Comparison of ENCODE assay signal across 18 mouse cellular contexts in genomic region chr17:73246926-73247325, GRCm38 (mm10).
DNase-seq lines count a peak whose midpoint lies in the region; ATAC-seq and TF ChIP-seq lines count a peak whose summit lies in the region.
"Had no signal": no experiment of that assay in that cellular context is flagged by ENCODE, and none has a peak within 500 bp of the region (broad histone marks: within the 10 kb centered on the region; RNA-seq: fewer than 3 reads in every experiment).

No protein-coding gene starts in this region.

- no peaks in the 10 kb centered on the region for H3K27me3 ChIP-seq in liver, postnatal 0 days (ENCODE audit: insufficient read depth, low read length)
- H3K27me3 ChIP-seq in liver, embryonic 11.5 days (replicated peaks; ENCODE audit: control insufficient read depth, insufficient read depth, low read length), result no peaks in the 10 kb centered on the region
- H3K27me3 ChIP-seq in CH12.LX (replicated peaks), result no peaks in the 10 kb centered on the region
- H3K27me3 ChIP-seq in spleen, adult 2 months (ENCODE audit: control insufficient read depth, insufficient read depth, low read length), result no peaks in the 10 kb centered on the region
- H3K27me3 ChIP-seq in thymus, adult 2 months (ENCODE audit: control insufficient read depth, insufficient read depth, low read length), result no peaks in the 10 kb centered on the region
- no peaks in the 10 kb centered on the region for H3K27me3 ChIP-seq in hindbrain, embryonic 16.5 days (replicated peaks; ENCODE audit: control insufficient read depth, insufficient read depth, low read length)
- H3K27me3 ChIP-seq: heart, embryonic 13.5 days; liver, embryonic 13.5 days had no signal

- H3K4me1 ChIP-seq in liver, postnatal 0 days (ENCODE audit: insufficient read depth), result peaks cover 6% of the 10 kb centered on the region; the same call in 1 of the 2 replicates
- H3K4me1 ChIP-seq in liver, embryonic 11.5 days (replicated peaks; ENCODE audit: control insufficient read depth, insufficient read depth, low read length), result peaks cover 13% of the 10 kb centered on the region
- H3K4me1 ChIP-seq in CH12.LX (ENCODE audit: control insufficient read depth in 1 of 2, insufficient read depth in 2 of 2), result peaks cover 30 to 73% of the 10 kb centered on the region in 2 experiments
- peaks cover 39% of the 10 kb centered on the region for H3K4me1 ChIP-seq in spleen, adult 2 months (ENCODE audit: control insufficient read depth, insufficient read depth, insufficient read length)
- peaks cover 11% of the 10 kb centered on the region for H3K4me1 ChIP-seq in thymus, adult 2 months (replicated peaks; ENCODE audit: control insufficient read depth, insufficient read depth, low read length)
- no peaks in the 10 kb centered on the region; the same call in 1 of the 2 replicates for H3K4me1 ChIP-seq in hindbrain, embryonic 16.5 days (ENCODE audit: control insufficient read depth, insufficient read depth, low read depth, low read length)

- no peak for TF ChIP-seq CTCF in liver, postnatal 0 days (IDR thresholded peaks at IDR 0.05; ENCODE audit: low read depth)
- TF ChIP-seq CTCF in CH12.LX (conservative IDR thresholded peaks at IDR 0.05 in 1 of 2, IDR thresholded peaks at IDR 0.05 in 1 of 2; ENCODE audit: low read depth in 2 of 2, low read length in 2 of 2), result no peak
- TF ChIP-seq CTCF in spleen, adult 2 months (IDR thresholded peaks at IDR 0.05; ENCODE audit: extremely low read depth, insufficient read depth, insufficient read length, insufficient replicate concordance), result no peak
- TF ChIP-seq CTCF in thymus, adult 2 months (IDR thresholded peaks at IDR 0.05; ENCODE audit: borderline replicate concordance, control insufficient read depth, extremely low read depth, insufficient read depth, low read length, poor library complexity), result no peak

- WGBS in liver, postnatal 0 days (ENCODE audit: insufficient replicate concordance), result 85% methylated on average over 2 of the region's 2 CpGs
- WGBS in liver, embryonic 11.5 days, result 92% methylated on average over 2 of the region's 2 CpGs
- 34% methylated on average over 2 of the region's 2 CpGs for WGBS in spleen, adult 2 months
- 48% methylated on average over 2 of the region's 2 CpGs for WGBS in thymus, adult 2 months
- 93% methylated on average over 2 of the region's 2 CpGs for WGBS in hindbrain, embryonic 16.5 days

- no peaks in the 10 kb centered on the region for H3K9me3 ChIP-seq in liver, postnatal 0 days (ENCODE audit: low read length)
- no peaks in the 10 kb centered on the region for H3K9me3 ChIP-seq in liver, embryonic 11.5 days (ENCODE audit: control insufficient read depth, low read length)
- no peaks in the 10 kb centered on the region for H3K9me3 ChIP-seq in CH12.LX (replicated peaks; ENCODE audit: low read length)
- peaks cover 2% of the 10 kb centered on the region; the same call in 1 of the 2 replicates for H3K9me3 ChIP-seq in hindbrain, embryonic 16.5 days (ENCODE audit: control insufficient read depth, low read length)
- H3K9me3 ChIP-seq: heart, embryonic 13.5 days; liver, embryonic 13.5 days had no signal

- no peak for TF ChIP-seq POLR2A in CH12.LX (IDR thresholded peaks at IDR 0.05; ENCODE audit: low read depth, low read length)
- TF ChIP-seq POLR2A in spleen, adult 2 months (IDR thresholded peaks at IDR 0.05; ENCODE audit: low read depth, low read length), result no peak
- no peak for TF ChIP-seq POLR2A in thymus, adult 2 months (IDR thresholded peaks at IDR 0.05; ENCODE audit: control insufficient read depth, extremely low read depth, insufficient read depth, low read length, poor library complexity)

- no peak overlapping the region for H3K4me2 ChIP-seq in liver, postnatal 0 days (ENCODE audit: low read depth, low read length)
- H3K4me2 ChIP-seq in liver, embryonic 11.5 days, result no peak overlapping the region
- H3K4me2 ChIP-seq in CH12.LX (ENCODE audit: insufficient read depth, low read depth, poor library complexity, severe bottlenecking), result no peak overlapping the region
- H3K4me2 ChIP-seq in hindbrain, embryonic 16.5 days (ENCODE audit: low read length), result no peak overlapping the region
- H3K4me2 ChIP-seq: heart, embryonic 13.5 days; liver, embryonic 13.5 days; midbrain, embryonic 11.5 days had no signal

- 0 out of 2 replicates have a peak overlapping the region, but pooled peaks have one; percentile 1 for H3K27ac ChIP-seq in liver, postnatal 0 days (ENCODE audit: low read depth)
- H3K27ac ChIP-seq in liver, embryonic 11.5 days (ENCODE audit: low read depth, low read length), result no peak overlapping the region
- H3K27ac ChIP-seq in CH12.LX (ENCODE audit: insufficient read depth, low read depth), result peak overlapping the region; percentile 50
- peak overlapping the region; percentile 91 for H3K27ac ChIP-seq in spleen, adult 2 months (ENCODE audit: insufficient read depth, low read length)
- no peak overlapping the region for H3K27ac ChIP-seq in thymus, adult 2 months (ENCODE audit: control insufficient read depth, insufficient read depth, low read length)
- no peak overlapping the region for H3K27ac ChIP-seq in hindbrain, embryonic 16.5 days (ENCODE audit: low read depth, low read length)
- H3K27ac ChIP-seq: liver, embryonic 13.5 days had no signal

- dilution Hi-C loops in CH12.LX (cut with MboI; ENCODE audit: extremely low pct_ligation_motif_present, extremely low pct_unique_long_range_greater_than_20kb, low sequenced_read_pairs), result no loop called here

- TF ChIP-seq RAD21 in CH12.LX (IDR thresholded peaks at IDR 0.05; ENCODE audit: low read depth, low read length), result no peak

- no peak overlapping the region for H3K4me3 ChIP-seq in liver, postnatal 0 days (ENCODE audit: low read depth, low read length)
- H3K4me3 ChIP-seq in liver, embryonic 11.5 days (ENCODE audit: low read depth, low read length), result no peak overlapping the region
- H3K4me3 ChIP-seq in CH12.LX (replicated peaks in 1 of 3; ENCODE audit: low read depth in 2 of 3, low read length in 2 of 3, poor library complexity in 1 of 3), result no peak overlapping the region
- no peak overlapping the region for H3K4me3 ChIP-seq in spleen, adult 2 months (ENCODE audit: extremely low read depth, insufficient read depth, insufficient read length)
- H3K4me3 ChIP-seq in thymus, adult 2 months (ENCODE audit: control insufficient read depth, insufficient read depth, low read length), result no peak overlapping the region
- H3K4me3 ChIP-seq in hindbrain, embryonic 16.5 days (ENCODE audit: low read length), result no peak overlapping the region
- H3K4me3 ChIP-seq: erythroblast, embryonic 14.5 days; heart, embryonic 13.5 days; liver, embryonic 13.5 days had no signal

- peak; percentile 72 for ATAC-seq in liver, postnatal 0 days
- no peak for ATAC-seq in liver, embryonic 11.5 days (replicated peaks; ENCODE audit: low FRiP score)
- ATAC-seq in megakaryocyte, adult 5-6 weeks (ENCODE audit: poor library complexity, severe bottlenecking), result peak; percentile 42
- ATAC-seq in hindbrain, embryonic 16.5 days, result no peak
- ATAC-seq: forebrain, embryonic 16.5 days; intestine, embryonic 16.5 days had no signal

- H3K9ac ChIP-seq in liver, postnatal 0 days (replicated peaks), result no peak overlapping the region
- H3K9ac ChIP-seq in liver, embryonic 11.5 days (ENCODE audit: low read depth, low read length), result no peak overlapping the region
- H3K9ac ChIP-seq in CH12.LX (ENCODE audit: insufficient read depth, low read depth), result no peak overlapping the region
- H3K9ac ChIP-seq in hindbrain, embryonic 16.5 days (ENCODE audit: low read depth, low read length), result no peak overlapping the region
- H3K9ac ChIP-seq: liver, embryonic 13.5 days had no signal

- in situ Hi-C loops in CH12.LX (cut with MboI; ENCODE audit: low pct_ligation_motif_present, low pct_unique_long_range_greater_than_20kb, low sequenced_read_pairs), result no loop called here

- TF ChIP-seq EP300 in liver, postnatal 0 days (IDR thresholded peaks at IDR 0.05; ENCODE audit: low read depth), result no peak
- TF ChIP-seq EP300 in CH12.LX (IDR thresholded peaks at IDR 0.05; ENCODE audit: low read length), result peak; percentile 89

- DNase-seq in liver, postnatal 0 days, result no peak
- no peak for DNase-seq in liver, embryonic 11.5 days (ENCODE audit: low spot score)
- peak; percentile 97 for DNase-seq in CH12.LX (ENCODE audit: extremely low read depth)
- peak; percentile 70 to 96 for DNase-seq in spleen, adult 2 months (ENCODE audit: low read depth in 1 of 2, low spot score in 2 of 2)
- no peak for DNase-seq in thymus, adult 2 months
- DNase-seq in right cerebral cortex, postnatal 4 days, result no peak
- DNase-seq: cerebellum, adult 11-12 months; liver, embryonic 13.5 days; lung, postnatal 10 days; right cerebral cortex, adult 18-20 months; thymus, postnatal 4 days had no signal

- H3K79me2 ChIP-seq in CH12.LX (replicated peaks; ENCODE audit: control insufficient read depth, extremely low read depth, insufficient read depth, poor library complexity, severe bottlenecking), result no peaks in the 10 kb centered on the region

- H3K36me3 ChIP-seq in liver, postnatal 0 days (replicated peaks; ENCODE audit: insufficient read depth, low read length), result no peaks in the 10 kb centered on the region
- no peaks in the 10 kb centered on the region for H3K36me3 ChIP-seq in liver, embryonic 11.5 days (ENCODE audit: control insufficient read depth, insufficient read depth, low read length)
- peaks cover 0 to 5% of the 10 kb centered on the region in 2 experiments for H3K36me3 ChIP-seq in CH12.LX (replicated peaks in 1 of 2; ENCODE audit: control insufficient read depth in 1 of 2, insufficient read depth in 1 of 2, low read length in 1 of 2)
- no peaks in the 10 kb centered on the region for H3K36me3 ChIP-seq in spleen, adult 2 months (ENCODE audit: control insufficient read depth, insufficient read depth, low read length)
- no peaks in the 10 kb centered on the region for H3K36me3 ChIP-seq in thymus, adult 2 months (ENCODE audit: control insufficient read depth, insufficient read depth, low read length)
- no peaks in the 10 kb centered on the region for H3K36me3 ChIP-seq in hindbrain, embryonic 16.5 days (ENCODE audit: control insufficient read depth, insufficient read depth, low read length)
- H3K36me3 ChIP-seq: liver, embryonic 13.5 days had no signal

TF ChIP-seq in CH12.LX, 34 proteins besides CTCF, POLR2A, EP300 and RAD21 (continues in another document):
- TF ChIP-seq NELFE (IDR thresholded peaks at IDR 0.05; ENCODE audit: low read depth, low read length), result no peak
- TF ChIP-seq TCF12 (IDR thresholded peaks at IDR 0.05; ENCODE audit: low read depth, low read length), result peak; percentile 94
- no peak for TF ChIP-seq USF1 (IDR thresholded peaks at IDR 0.05; ENCODE audit: low read depth, low read length)
- no peak for TF ChIP-seq ZC3H11A (IDR thresholded peaks at IDR 0.05; ENCODE audit: low read depth, low read length)
- no peak for TF ChIP-seq CHD1 (IDR thresholded peaks at IDR 0.05; ENCODE audit: low read depth, low read length)
- TF ChIP-seq MYC (IDR thresholded peaks at IDR 0.05; ENCODE audit: low read depth, low read length), result peak; percentile 74; the same call in 1 of the 2 replicates
- TF ChIP-seq SMC3 (IDR thresholded peaks at IDR 0.05; ENCODE audit: low read depth, low read length), result no peak
- peak; percentile 85; the same call in 1 of the 2 replicates for TF ChIP-seq E2F4 (IDR thresholded peaks at IDR 0.05; ENCODE audit: insufficient replicate concordance, low read depth, low read length)
- peak; percentile 89 for TF ChIP-seq MEF2A (IDR thresholded peaks at IDR 0.05; ENCODE audit: borderline replicate concordance, low read depth, low read length)

Comparison
In these comparisons a context has a peak if more than half of its experiments do, and no peak if none do; other contexts are left out.
1. ATAC-seq: peak in liver, postnatal 0 days (single experiment) and megakaryocyte, adult 5-6 weeks (single experiment); none in liver, embryonic 11.5 days (single experiment) and hindbrain, embryonic 16.5 days (single experiment).
2. H3K27ac ChIP-seq: peak in liver, postnatal 0 days (single experiment), CH12.LX (single experiment) and spleen, adult 2 months (single experiment); none in liver, embryonic 11.5 days (single experiment), thymus, adult 2 months (single experiment) and hindbrain, embryonic 16.5 days (single experiment).
3. DNase-seq: peak in CH12.LX (single experiment) and spleen, adult 2 months (2 of 2); none in liver, postnatal 0 days (single experiment), liver, embryonic 11.5 days (single experiment), thymus, adult 2 months (single experiment) and right cerebral cortex, postnatal 4 days (single experiment).